Mouse (Mus musculus): ENCODE results near the gene Tmem59l. TPM values are rescaled to one million over a fixed set of nuclear protein-coding genes. Genes with fewer than 3 reads are reported as not detected.
A peak's percentile ranks its signal among the peaks of the same experiment; 100 is the strongest.

Tmem59l gene
- polyA plus RNA-seq, 1 experiment from 2014 or later: 6.7 TPM

GRCm38 (mm10) chr8:70477269-70477982 is 9.7 kb downstream of the Tmem59l start:
- Histone ChIP-seq H3K27me3 (ENCODE audit: insufficient read depth, low read length) (no peaks in the 10 kb centered on the region; the same call in 1 of the 2 replicates), H3K9me3 (ENCODE audit: low read depth, low read length) (no peaks in the 10 kb centered on the region), H3K27ac (ENCODE audit: low read depth) (peak overlapping the region; percentile 31), H3K9ac (no peak overlapping the region), H3K36me3 (ENCODE audit: insufficient read depth) (0 out of 2 replicates have a peak, but pooled peaks cover 2% of the 10 kb centered on the region), H3K4me3 (ENCODE audit: low read depth, low read length) (peak overlapping the region; percentile 70), H3K4me2 (peak overlapping the region; percentile 79), H3K4me1 (ENCODE audit: insufficient read depth) (peaks cover 3% of the 10 kb centered on the region; the same call in 1 of the 2 replicates)
- 2% methylated on average over 21 of the region's 21 CpGs for WGBS
- ATAC-seq (ENCODE audit: insufficient read depth): peak; percentile 43
- peak; percentile 57 for DNase-seq
- no peak for TF ChIP-seq CTCF (IDR thresholded peaks at IDR 0.05; ENCODE audit: low read depth)

- under 1% methylated on average over 52 of the region's 53 CpGs for WGBS
Measured at GRCm38 (mm10) chr8:70476333-70477268, 10.6 kb downstream of the Tmem59l start, which contains the start of gene Klhl26. Gene Klhl26 (minus strand): TSS chr8:70476968.

GRCm38 (mm10) chr8:70471856-70472255 is 15.3 kb downstream of the Tmem59l start:
- WGBS: 96% methylated on average over 7 of the region's 7 CpGs
- Histone ChIP-seq H3K4me3 (ENCODE audit: low read depth, low read length) (no peak overlapping the region), H3K27me3 (ENCODE audit: insufficient read depth, low read length) (no peaks in the 10 kb centered on the region), H3K9me3 (ENCODE audit: low read depth, low read length) (no peaks in the 10 kb centered on the region), H3K36me3 (ENCODE audit: insufficient read depth) (0 out of 2 replicates have a peak, but pooled peaks cover 4% of the 10 kb centered on the region), H3K4me1 (ENCODE audit: insufficient read depth) (peaks cover 5% of the 10 kb centered on the region; the same call in 1 of the 2 replicates), H3K4me2 (no peak overlapping the region), H3K27ac (ENCODE audit: low read depth) (no peak overlapping the region), H3K9ac (no peak overlapping the region)
- TF ChIP-seq CTCF (IDR thresholded peaks at IDR 0.05; ENCODE audit: low read depth): no peak
- ATAC-seq (ENCODE audit: insufficient read depth): no peak
- no peak for DNase-seq

More at GRCm38 (mm10) chr8:70476333-70477268, 10.6 kb downstream of the Tmem59l start, which contains the start of gene Klhl26:
- peak; percentile 98 for DNase-seq
- Histone ChIP-seq H3K4me1 (ENCODE audit: insufficient read depth) (peaks cover 3% of the 10 kb centered on the region; the same call in 1 of the 2 replicates), H3K4me2 (peak within 1 kb of the TSS; percentile 79), H3K4me3 (ENCODE audit: low read depth, low read length) (peak within 1 kb of the TSS; percentile 70), H3K36me3 (ENCODE audit: insufficient read depth) (0 out of 2 replicates have a peak, but pooled peaks cover 4% of the 10 kb centered on the region), H3K9ac (peak within 1 kb of the TSS; percentile 91), H3K27me3 (ENCODE audit: insufficient read depth, low read length) (no peaks in the 10 kb centered on the region; the same call in 1 of the 2 replicates), H3K9me3 (ENCODE audit: low read depth, low read length) (no peaks in the 10 kb centered on the region), H3K27ac (ENCODE audit: low read depth) (peak within 1 kb of the TSS; percentile 31)
- no peak for TF ChIP-seq CTCF (IDR thresholded peaks at IDR 0.05; ENCODE audit: low read depth)
- peak; percentile 89 for ATAC-seq (ENCODE audit: insufficient read depth)

GRCm38 (mm10) chr8:70469938-70470337 is 17.2 kb downstream of the Tmem59l start:
- WGBS: 63% methylated on average over 2 of the region's 2 CpGs

GRCm38 (mm10) chr8:70469295-70469916 is 17.8 kb downstream of the Tmem59l start:
- H3K9me3 ChIP-seq (ENCODE audit: low read depth, low read length): no peaks in the 10 kb centered on the region
- DNase-seq (peak; percentile 27), ATAC-seq (ENCODE audit: insufficient read depth) (peak; percentile 52; the same call in 1 of the 2 replicates)
- H3K4me3 ChIP-seq (ENCODE audit: low read depth, low read length): no peak overlapping the region
- H3K27ac ChIP-seq (ENCODE audit: low read depth): no peak overlapping the region
- H3K4me2 ChIP-seq: no peak overlapping the region
- H3K36me3 ChIP-seq (ENCODE audit: insufficient read depth): 0 out of 2 replicates have a peak, but pooled peaks cover 4% of the 10 kb centered on the region
- H3K9ac ChIP-seq: no peak overlapping the region
- no peaks in the 10 kb centered on the region for H3K27me3 ChIP-seq (ENCODE audit: insufficient read depth, low read length)
- 0 out of 2 replicates have a peak, but pooled peaks cover 3% of the 10 kb centered on the region for H3K4me1 ChIP-seq (ENCODE audit: insufficient read depth)
- TF ChIP-seq CTCF (IDR thresholded peaks at IDR 0.05; ENCODE audit: low read depth): no peak
- 45% methylated on average over 10 of the region's 10 CpGs for WGBS

More at GRCm38 (mm10) chr8:70469938-70470337, 17.2 kb downstream of the Tmem59l start:
- no peak overlapping the region for H3K4me2 ChIP-seq
- no peak overlapping the region for H3K9ac ChIP-seq
- TF ChIP-seq CTCF (IDR thresholded peaks at IDR 0.05; ENCODE audit: low read depth): no peak
- 0 out of 2 replicates have a peak, but pooled peaks cover 3% of the 10 kb centered on the region for H3K4me1 ChIP-seq (ENCODE audit: insufficient read depth)
- no peak for DNase-seq
- H3K9me3 ChIP-seq (ENCODE audit: low read depth, low read length): no peaks in the 10 kb centered on the region
- no peaks in the 10 kb centered on the region for H3K27me3 ChIP-seq (ENCODE audit: insufficient read depth, low read length)
- no peak for ATAC-seq (ENCODE audit: insufficient read depth)
- H3K36me3 ChIP-seq (ENCODE audit: insufficient read depth): 0 out of 2 replicates have a peak, but pooled peaks cover 4% of the 10 kb centered on the region
- H3K4me3 ChIP-seq (ENCODE audit: low read depth, low read length): no peak overlapping the region
- no peak overlapping the region for H3K27ac ChIP-seq (ENCODE audit: low read depth)

- 0 out of 2 replicates have a peak, but pooled peaks cover 4% of the 10 kb centered on the region for H3K36me3 ChIP-seq (ENCODE audit: insufficient read depth)
- no peak overlapping the region for H3K9ac ChIP-seq
- ATAC-seq (ENCODE audit: insufficient read depth) (0 out of 2 replicates have a peak, but pooled peaks have one; percentile 19), DNase-seq (no peak)
- 68% methylated on average over 4 of the region's 4 CpGs for WGBS
- H3K27ac ChIP-seq (ENCODE audit: low read depth): no peak overlapping the region
- no peaks in the 10 kb centered on the region for H3K27me3 ChIP-seq (ENCODE audit: insufficient read depth, low read length)
- no peak overlapping the region for H3K4me2 ChIP-seq
- H3K4me1 ChIP-seq (ENCODE audit: insufficient read depth): 0 out of 2 replicates have a peak, but pooled peaks cover 3% of the 10 kb centered on the region
- TF ChIP-seq CTCF (IDR thresholded peaks at IDR 0.05; ENCODE audit: low read depth): no peak
- H3K4me3 ChIP-seq (ENCODE audit: low read depth, low read length): no peak overlapping the region
- H3K9me3 ChIP-seq (ENCODE audit: low read depth, low read length): no peaks in the 10 kb centered on the region
Measured at GRCm38 (mm10) chr8:70468733-70469132, 18.4 kb downstream of the Tmem59l start.
